Mouse (Mus musculus): ENCODE measurements around the gene Wwox.

Wwox gene

DNA sequence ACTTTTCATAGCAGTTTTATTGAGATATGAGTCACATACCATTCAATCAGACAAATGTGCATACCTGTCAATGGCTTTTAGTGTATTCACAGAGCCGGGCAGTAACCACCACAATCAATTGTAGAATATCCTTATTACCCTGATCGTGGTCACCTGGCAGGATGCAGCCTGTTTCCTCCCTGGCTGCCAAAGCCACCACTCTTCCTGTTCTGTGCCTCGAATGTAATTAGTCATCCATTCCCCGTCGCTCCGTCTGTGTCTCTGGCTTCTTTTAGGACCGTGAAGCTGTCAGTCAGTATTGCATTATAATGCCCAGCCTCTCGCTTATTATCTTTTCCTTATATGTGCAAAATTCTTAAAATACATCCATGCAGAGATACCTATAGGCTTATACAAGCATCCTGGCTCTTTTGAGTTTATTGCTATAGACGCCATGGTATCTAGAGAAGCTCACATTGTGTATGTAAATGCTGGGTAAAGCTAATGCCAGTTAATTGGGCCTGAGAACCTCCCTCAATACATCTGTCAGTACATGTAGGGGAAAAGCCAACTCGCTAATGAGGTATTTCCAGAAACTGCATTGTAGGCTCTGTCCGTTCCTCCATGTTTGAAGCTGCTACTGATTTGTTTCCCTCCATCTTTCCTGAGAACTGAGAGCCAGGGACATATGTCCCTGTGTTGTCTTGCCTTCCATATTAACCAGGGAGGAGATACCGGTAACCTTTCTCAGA is 303.9 kb downstream of the Wwox start:
- no peak for DNase-seq (ENCODE audit: low spot score)

DNA sequence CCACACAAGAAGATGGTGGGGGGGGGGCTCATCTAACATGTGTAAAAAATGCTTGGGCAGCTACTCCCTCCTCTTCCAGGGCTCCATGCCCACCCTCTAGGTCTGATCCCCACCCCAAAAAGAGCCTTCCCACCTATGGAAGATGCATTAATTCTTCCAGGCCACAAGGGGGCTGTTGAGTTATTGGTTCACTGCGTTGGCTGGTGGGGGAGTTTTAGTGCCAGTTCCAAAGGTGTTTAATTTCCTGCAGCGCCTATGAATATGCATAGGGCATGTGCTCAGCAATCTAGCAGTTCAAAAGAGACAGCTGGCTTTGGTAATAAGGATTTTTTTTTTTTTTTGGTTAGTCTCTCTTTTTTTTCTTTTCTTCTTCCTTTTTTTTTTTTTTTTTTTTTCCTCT is 306.9 kb downstream of the Wwox start:
- DNase-seq (ENCODE audit: low spot score) = no peak

DNA sequence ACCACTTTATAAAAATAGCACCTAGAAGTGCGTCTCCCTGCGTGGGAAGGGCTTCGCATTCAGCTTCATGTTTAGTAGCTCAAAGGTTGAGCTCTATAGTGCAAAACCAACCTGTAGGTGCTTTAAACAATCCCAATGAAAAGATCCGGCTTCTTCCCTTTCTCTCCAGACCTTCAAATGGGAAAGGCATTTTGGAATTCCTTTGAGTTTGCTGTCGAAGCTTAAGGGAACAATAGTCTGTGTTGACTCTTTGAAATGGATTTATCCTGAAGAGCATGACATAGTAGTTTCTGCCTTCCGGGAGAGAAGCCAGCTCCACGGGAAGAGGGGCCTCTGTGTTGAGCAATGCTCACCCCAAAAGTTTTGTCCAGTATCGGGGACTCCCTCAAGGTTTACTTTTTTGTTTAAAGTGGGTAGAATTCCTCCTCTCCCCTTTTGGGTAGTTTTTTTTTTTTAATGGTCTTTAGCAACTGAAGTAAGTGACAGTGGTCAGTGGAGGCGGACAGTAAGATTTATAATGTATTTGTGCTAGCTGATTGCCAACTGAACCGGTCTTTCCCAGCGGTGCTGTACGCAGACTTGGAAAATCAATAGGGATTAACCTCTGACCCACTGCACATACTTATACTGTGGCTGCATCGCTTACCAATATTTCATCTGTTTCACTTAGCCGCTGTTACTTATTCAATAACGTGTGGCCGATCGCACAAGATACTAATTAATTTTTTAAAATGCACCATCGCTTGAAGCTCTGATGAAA is 312.1 kb downstream of the Wwox start:
- DNase-seq (ENCODE audit: low spot score) = no peak

DNA sequence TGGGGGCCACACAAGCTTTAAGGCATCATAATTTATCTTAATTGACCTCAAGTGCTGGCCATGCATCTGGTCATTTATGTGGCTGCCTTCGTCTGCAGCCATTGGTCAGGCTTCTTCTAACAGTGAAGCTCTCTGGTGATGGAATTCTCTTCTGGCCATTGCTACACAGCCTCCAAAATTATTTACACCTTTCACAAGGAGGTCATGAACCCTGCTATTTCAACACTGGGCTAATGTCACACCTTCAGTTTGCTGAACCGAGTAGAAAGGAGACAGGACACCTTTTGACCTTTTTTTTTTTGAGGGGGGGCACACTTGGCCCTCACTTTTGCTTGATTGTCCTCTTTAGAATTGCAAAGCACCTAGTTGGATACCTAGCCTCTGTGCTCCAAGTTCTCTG is 320.2 kb downstream of the Wwox start:
- no peak for DNase-seq (ENCODE audit: low spot score)

DNA sequence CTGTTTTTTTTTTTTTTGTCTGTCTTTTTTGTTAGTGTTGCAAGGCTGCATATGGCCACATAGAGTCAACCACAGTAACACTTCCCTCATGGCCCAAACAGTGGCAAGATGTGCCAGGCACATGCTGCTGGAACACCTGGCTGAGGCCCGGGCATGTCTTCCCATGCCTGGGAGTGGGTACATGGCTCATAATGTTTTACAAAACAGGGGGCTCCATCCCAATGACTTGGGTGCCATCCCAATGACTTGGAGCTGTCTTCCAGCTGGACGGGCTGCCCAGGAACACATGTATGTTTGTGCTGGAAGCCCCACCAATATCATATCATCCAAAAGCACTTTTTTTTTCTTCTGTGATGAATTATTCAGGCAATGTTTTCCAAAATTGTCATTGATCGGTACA is 329.1 kb downstream of the Wwox start:
- DNase-seq (ENCODE audit: low spot score) = no peak

DNA sequence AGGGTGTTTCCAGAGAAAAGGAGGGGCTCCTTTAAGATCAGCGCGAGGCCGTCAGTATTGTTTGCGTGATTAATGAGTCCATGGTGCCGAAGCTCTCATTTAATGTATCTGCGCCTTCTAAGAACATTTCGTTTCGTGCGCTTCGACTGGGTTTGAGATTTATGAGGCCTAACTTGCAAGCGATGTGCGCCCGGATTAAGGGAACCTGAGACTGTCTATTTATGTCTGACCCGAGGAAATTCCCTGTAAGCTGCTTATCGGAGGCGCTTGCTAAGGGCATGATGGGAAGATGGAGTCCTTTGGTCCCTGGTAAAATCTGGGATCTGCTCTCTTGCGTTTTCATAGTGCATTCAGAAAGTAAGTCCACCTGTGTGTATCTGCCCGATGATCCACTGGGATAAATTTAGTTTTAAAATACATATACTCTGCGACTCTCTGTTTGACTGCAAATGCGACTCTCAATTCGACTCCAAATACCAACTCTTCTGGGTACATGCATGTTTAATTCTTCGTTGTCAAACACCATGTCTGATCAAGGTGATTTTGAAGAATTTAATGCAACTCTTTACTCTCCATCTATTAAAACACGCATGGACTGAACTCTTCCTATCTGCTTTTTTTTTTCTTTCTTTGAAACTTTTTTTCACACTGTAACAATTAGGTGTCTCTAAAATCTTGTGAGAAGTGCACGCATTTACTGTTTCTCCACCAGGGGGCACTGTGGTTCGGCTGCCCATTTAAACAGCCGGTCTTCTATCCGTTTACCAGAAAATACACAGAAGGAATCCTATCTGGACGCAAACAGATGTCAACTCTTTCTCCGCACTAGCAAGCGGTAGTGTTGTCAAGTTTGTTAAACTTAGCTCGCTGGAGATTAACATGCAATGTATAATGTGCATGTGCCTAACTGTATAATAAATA is 331.7 kb downstream of the Wwox start:
- DNase-seq (ENCODE audit: low spot score) = peak; percentile 91

DNA sequence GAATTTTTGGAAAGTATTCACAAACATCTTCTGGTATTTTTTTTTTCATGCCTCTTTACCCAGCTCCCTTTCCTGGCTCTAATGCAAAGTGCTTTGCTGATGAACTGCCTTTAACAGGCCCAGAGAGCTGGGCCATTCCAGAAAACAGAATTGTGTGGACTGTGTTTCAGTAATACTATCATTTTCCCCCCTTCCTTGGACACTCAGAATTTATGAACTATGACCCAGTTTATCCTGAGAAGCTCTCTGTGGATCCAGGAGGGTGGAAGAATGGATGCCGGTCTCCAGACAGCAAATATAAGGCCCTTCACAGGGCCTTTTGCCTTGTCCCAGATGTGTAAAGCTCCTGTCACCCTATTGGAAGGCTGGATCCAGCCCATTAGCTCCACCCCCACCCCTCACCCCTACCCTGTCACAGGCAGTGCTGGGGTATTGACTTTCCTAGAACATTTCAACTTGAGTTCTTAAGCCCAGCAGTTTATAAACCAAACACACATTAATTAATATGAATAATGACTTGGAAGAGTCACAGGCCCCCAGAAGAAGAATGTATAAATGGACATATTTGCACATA is 332.9 kb downstream of the Wwox start:
- peak; percentile 60 for DNase-seq (ENCODE audit: low spot score)

DNA sequence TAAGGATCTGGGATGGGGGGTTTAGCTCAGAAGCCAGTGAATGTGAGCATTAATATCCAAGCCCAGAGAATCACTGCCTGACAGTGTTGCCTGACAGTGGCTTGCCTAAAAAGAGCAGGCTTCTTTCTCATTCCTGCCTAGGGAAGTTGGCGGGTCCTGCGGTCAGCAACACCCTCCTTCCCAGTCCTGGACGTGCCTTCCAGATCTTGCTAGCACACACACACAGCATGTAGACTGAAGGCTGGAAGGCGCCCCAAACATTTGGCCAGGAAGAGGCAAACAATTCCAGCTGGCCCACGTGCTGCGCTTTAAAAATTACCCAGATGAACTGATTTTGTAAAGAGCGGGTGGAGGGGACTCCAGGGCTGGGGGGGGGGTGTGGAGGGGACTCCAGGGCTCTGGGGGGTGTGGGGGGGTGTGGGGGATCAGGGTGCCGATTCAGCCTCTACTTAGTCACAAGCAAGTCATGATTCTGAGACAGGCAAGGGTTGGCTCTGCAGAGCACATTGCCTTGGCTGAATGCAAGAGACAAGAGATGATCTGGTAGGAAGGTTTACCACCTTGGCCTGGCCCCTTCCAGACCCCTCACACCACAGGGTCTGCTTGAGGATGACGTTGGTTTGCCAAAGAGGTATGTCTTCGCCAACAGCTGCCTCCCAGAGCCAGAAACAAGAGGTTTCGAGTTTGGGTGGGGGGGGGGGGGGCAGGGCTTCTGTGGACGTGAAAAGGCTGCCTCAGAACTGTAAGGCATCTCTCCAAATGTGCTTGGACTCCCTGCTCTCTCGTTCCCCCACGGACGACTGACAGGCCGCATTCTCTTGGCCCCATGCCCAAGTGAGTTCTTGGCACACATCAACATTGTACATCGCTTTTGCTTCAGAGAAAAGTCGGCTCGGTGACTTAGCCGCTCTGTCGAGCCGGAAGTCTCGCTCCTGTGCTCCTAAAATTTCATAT is 334.3 kb downstream of the Wwox start:
- DNase-seq (ENCODE audit: low spot score) = no peak

DNA sequence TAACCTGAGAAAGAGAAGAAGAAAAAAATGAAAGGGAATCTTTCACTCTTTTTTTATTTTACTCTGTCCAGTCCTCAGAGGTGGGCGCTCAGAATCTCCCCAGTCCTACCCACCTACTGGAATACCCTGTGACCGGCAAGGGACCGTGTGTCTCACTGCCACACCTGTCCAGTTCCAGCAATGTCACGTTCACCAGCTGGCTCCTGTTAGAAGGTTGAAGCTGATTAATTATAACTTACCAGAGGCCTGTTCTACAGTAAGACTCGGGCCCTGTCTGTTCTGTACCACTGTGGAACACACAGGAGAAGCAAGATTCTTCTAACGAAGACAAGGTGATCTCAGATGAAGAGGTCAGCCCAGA is 334.9 kb downstream of the Wwox start:
- DNase-seq (ENCODE audit: low spot score) = no peak

DNA sequence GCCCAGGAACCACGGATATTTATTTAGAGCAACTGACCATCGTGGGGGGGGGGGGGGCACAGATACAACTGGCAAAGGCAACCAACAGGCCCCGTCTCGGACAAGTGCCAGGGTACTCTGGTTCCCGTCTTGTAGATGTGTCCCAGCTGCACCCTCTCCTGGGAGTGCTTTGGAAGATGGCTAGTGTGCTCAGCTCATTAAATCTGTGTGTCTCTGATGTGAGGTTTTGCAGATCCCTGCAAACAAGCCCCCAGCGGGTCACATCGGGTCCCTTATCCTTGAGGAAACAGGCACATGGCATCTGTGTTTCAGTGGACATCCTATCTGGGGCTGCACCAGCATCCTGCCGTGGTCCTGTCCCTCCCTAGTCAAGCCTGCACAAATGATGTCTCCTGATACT is 336.1 kb downstream of the Wwox start:
- no peak for DNase-seq (ENCODE audit: low spot score)

DNA sequence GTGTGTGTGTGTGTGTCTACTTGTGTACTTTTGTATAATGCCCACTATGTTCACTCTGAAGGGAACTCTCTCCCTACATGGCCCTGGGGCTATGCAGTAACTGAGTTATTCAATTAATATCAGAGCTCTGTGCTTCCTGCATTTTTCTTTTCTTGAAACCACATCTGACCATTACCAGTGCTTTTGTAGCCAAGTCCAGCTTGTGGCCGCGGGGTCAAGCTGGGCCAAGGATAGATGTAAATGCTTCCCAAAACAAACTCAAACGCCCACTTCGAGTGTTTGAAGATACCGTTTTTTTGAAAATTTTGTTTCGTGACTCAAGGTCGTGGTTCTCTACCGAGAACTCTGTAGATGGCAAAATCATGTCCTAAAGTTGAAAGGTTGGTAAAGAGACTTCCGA is 337.2 kb downstream of the Wwox start:
- DNase-seq (ENCODE audit: low spot score) = no peak

DNA sequence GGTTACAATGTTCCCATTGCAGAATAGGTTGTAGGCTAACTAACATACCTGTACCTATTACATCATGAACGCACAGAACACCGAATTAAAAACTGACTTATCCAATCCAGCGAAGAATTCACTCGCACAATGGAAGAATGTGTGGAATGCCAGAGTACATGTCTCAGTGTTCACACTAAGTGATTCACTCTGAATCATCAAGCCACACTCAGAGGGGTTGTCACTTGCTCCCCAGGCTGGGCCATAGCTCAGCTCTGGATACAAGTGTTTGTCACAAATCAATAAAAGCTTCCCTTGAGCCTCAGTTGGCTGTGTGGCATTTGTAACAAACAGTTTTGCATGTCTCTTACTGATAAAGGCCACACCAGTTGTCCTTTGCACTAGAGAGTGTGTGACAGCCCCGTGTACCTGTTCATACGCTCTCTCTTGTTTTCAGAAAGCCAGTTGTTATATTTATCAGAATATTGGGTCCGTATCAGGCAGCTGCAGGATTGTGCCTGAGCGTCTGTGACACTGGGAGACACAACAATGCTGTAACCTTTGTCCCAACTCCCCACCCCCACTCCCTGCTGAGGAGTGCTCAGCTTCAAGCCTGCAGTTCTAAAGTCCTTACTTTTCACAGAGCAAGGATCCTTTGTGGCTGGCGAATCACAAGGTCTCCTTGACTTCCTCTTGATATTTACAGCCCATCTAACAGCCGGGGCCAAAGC is 338.0 kb downstream of the Wwox start:
- no peak for DNase-seq (ENCODE audit: low spot score)

DNA sequence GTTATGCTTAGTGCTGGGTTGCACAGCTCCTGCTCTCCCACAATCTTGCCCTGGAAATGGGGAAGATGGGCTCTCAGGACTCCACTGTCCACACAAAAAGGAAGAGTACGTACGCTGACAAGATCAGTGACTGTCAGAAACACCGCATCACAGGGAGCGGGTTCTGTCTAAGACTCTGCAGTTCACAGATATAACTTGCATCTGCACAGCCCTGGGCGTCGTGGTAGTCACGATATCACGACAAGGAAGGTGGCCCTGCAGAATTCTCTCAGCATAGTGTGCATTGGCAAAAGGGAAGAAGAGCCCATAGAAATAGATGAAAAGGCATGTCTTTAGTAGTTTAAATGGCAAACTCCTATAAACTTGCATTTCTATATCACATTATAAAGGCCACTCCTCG is 339.5 kb downstream of the Wwox start:
- no peak for DNase-seq (ENCODE audit: low spot score)

DNA sequence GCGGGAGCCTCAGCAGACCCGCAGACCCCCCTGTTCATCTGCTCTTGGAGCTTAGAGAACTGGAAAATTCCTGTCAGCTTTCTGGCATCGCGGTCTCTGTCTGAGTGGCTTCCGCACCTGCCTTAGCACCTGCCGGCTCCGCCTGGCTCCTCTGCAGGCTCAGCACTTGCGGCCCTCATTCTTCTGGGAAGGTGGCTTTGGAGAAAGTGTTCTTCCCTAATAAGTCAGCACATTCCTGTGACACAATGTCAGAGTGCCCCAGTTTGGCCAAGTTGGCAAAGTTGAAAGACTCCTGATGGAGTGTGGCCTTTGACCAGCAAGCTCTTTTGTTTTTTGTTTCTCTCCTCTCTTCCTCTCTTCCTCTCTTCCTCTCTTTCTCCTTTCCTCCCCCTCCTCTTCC is 343.9 kb downstream of the Wwox start:
- DNase-seq (ENCODE audit: low spot score) = no peak

DNA sequence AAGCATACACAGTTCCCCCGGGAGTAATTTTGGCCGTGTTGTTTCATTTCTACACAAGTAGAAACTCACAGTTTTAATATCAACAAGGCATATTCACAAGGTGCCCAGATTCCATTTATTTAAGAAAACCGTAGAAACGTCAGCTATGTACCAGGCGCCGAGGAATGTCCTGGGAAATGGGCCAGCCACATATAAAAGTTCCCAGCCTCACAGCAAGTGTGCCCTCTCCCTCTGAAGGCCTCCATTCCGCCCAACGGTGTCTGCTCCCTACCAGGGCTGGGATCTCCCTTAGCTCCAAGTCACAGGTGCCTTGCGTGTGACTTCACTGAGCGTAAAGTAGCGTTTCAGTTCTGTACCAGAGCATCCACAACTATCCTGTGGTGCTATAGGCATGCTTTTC is 346.4 kb downstream of the Wwox start:
- no peak for DNase-seq (ENCODE audit: low spot score)

DNA sequence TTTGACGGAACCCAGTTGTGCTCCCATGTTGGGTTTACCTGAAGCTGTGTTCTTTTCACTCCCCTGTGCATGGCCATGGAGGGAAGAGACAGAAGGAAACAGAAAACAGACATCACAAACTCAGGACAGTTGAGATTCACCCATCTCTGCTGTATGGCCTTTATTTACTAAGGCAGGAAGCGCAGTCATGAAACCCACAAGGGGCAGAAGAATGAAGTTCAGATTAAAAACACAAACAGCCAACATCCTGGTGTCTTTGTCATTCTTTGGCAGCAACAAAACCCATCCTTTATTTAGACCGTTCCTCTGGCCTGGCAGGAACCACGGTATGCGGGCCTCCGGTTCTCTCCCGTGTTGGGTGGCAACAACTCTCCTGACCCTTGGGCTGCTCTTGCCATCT is 350.2 kb downstream of the Wwox start:
- no peak for DNase-seq (ENCODE audit: low spot score)

DNA sequence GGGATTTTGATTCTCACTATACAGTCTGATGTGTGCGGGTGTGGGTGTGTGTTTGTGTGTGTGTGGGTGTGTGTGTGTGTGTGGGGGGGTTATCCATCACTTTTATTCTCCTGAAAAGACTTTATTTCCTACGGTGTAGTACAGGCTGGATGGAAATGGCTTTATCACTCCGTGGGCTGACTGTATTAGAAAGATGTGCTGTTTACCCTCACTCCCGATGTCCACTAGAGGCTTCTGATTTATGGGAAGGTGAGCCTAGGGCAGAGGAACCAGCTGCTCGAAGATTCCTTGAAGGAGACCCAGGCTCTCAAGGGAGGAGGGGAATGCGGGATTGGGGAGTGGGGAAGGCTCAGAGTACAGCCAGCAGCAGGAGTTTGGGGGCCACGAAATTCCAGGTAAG is 351.3 kb downstream of the Wwox start:
- no peak for DNase-seq (ENCODE audit: low spot score)

DNA sequence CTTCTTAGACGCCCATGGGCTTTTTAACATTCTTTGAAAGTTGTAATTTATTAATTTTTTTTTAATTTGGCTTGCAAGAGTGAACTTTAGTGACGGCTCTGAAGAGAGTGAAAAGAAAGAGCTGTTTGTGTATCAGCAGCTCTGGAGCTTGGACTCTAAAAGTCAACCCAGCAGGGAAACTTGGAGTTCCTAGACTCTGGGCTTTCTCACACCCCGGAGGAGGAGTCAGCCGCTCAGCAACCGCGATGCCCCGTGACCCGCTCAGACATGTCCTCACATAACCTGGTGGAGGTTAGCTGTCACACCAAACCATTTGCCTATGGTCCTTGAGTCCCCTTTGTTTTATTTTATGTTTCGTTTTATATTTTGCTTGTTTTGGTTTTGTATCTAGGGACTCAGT is 354.2 kb downstream of the Wwox start:
- no peak for DNase-seq (ENCODE audit: low spot score)

DNA sequence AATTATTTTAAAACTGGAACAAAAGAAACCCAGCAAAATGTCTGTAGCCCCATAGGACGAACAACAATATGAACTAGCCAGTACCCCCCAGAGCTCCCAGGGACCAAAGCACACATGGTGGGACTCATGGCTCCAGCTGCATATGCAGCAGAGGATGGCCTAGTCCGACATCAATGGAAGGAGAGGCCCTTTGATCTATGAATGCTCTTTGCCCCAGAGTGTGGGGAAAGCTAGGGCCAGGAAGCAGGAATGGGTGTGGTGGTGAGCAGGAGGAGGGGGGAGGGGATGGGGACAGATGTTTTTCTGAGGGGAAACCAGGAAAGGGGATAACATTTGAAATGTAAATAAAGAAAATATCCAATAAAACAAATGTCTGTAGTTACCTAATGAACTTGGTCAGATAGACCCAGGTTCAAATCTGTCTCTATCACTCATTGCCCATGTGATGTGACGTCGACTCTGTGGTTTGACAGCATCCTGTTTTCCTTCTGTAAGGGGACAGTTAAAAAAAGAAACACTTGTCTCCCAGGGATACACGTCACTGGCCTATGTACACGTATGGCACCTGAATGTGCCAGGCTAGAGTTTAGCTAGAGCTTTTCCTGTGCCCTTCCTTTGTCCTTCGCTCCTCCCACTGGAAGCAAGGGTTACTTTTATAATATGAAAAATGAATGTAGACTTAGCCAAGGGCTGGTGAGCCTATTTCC is 362.1 kb downstream of the Wwox start:
- DNase-seq (ENCODE audit: low spot score) = peak; percentile 33

DNA sequence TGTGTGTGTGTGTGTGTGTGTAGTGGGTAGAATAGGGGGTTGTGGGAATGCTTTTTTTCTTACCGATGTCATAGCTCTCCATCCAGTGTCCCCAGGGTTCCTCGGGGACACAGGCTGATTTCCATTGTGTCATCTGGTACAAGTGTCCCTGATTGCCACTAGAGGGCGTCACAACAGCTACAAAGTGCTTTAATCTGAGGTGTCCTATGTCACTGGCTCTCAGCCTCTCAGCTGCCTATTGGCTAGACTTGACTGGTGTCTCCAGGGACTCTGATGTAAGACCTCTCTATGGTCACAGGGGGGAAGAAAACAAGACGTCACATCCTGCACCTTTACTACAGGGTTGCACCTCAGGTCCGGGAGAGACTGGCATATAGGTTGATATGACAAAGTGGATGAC is 363.7 kb downstream of the Wwox start:
- DNase-seq (ENCODE audit: low spot score) = peak; percentile 53
